37 mouse cellular contexts compared by ENCODE assay signal in genomic region chr2:112217614-112218013, GRCm38 (mm10). TPM values are rescaled to one million over a fixed set of nuclear protein-coding genes. Genes with fewer than 3 reads are reported as not detected.
"Had no signal": no experiment of that assay in that cellular context is flagged by ENCODE, and none has a peak within 500 bp of the region (broad histone marks: within the 10 kb centered on the region; RNA-seq: fewer than 3 reads in every experiment).

No protein-coding gene starts in this region.

- H3K9ac ChIP-seq: heart, embryonic 13.5 days; heart, embryonic 15.5 days; hindbrain, embryonic 14.5 days; intestine, embryonic 15.5 days; limb, embryonic 12.5 days had no signal

- H3K4me1 ChIP-seq: heart, embryonic 13.5 days; heart, embryonic 15.5 days; intestine, embryonic 15.5 days; limb, embryonic 10.5 days; limb, embryonic 12.5 days had no signal

- H3K27ac ChIP-seq: gastrocnemius, adult 2 months; heart, adult 2 months; heart, embryonic 13.5 days; heart, embryonic 15.5 days; hindbrain, embryonic 14.5 days; intestine, embryonic 15.5 days; layer of hippocampus, adult 2 months; left cerebral cortex, adult 2 months; limb, embryonic 10.5 days; limb, embryonic 12.5 days had no signal

- ATAC-seq: hindbrain, embryonic 16.5 days; inflammation-experienced regulatory T-cells, adult 6 months; intestine, embryonic 15.5 days; intestine, postnatal 0 days had no signal

- H3K4me3 ChIP-seq: gastrocnemius, adult 2 months; heart, adult 2 months; heart, embryonic 13.5 days; heart, embryonic 15.5 days; intestine, embryonic 15.5 days; layer of hippocampus, adult 2 months; left cerebral cortex, adult 2 months; limb, embryonic 10.5 days; limb, embryonic 12.5 days had no signal

- H3K27me3 ChIP-seq: heart, embryonic 13.5 days; heart, embryonic 15.5 days; intestine, embryonic 15.5 days; limb, embryonic 12.5 days had no signal

- DNase-seq: gastrocnemius, adult 2 months; gastrocnemius, postnatal 10 days; gastrocnemius, postnatal 25 days; heart, adult 11 months; heart, adult 2 months; heart, postnatal 14 days; heart, postnatal 36 days; kidney, adult 18-20 months; kidney, adult 8-10 months; kidney, postnatal 10 days; kidney, postnatal 25 days; kidney, postnatal 4 days; liver had no signal

- H3K4me2 ChIP-seq: heart, embryonic 11.5 days; heart, embryonic 13.5 days; heart, embryonic 15.5 days; hindbrain, embryonic 14.5 days; intestine, embryonic 15.5 days; limb, embryonic 12.5 days; liver, embryonic 11.5 days had no signal

- H3K36me3 ChIP-seq: heart, embryonic 13.5 days; heart, embryonic 15.5 days; intestine, embryonic 15.5 days; limb, embryonic 10.5 days; limb, embryonic 12.5 days had no signal

- H3K9me3 ChIP-seq: heart, embryonic 13.5 days; heart, embryonic 15.5 days; intestine, embryonic 15.5 days; limb, embryonic 10.5 days; limb, embryonic 12.5 days had no signal

RNA-seq across cellular contexts. Expression of gene Nutm1, which starts 41.5 kb away (rescaled TPM):
- total RNA-seq: gastrocnemius, adult 2 months; gastrocnemius, postnatal 10 days; gastrocnemius, postnatal 25 days; gastrocnemius, postnatal 4 days; heart, adult 2 months; heart, postnatal 14 days; heart, postnatal 36 days; hematopoietic stem cell, adult 5-6 weeks; layer of hippocampus, adult 2 months; layer of hippocampus, postnatal 10 days; layer of hippocampus, postnatal 25 days; left cerebral cortex, adult 2 months; left cerebral cortex, postnatal 14 days had no signal
- polyA plus RNA-seq: frontal cortex, adult 2 months; heart, adult 2 months; heart, embryonic 15.5 days; heart, postnatal 0 days; hindbrain, embryonic 14.5 days; inflammation-experienced regulatory T-cells, adult 6 months; intestine, embryonic 15.5 days; limb, embryonic 14.5 days; liver, embryonic 11.5 days had no signal

RNA-seq across cellular contexts. Expression of gene Gm21985, which starts 48.5 kb away (rescaled TPM):
- total RNA-seq: gastrocnemius, postnatal 4 days; hematopoietic stem cell, adult 5-6 weeks had no signal
- polyA plus RNA-seq: heart, adult 2 months; heart, embryonic 13.5 days; heart, embryonic 15.5 days; heart, postnatal 0 days; hindbrain, embryonic 11.5 days; hindbrain, embryonic 14.5 days; hindbrain, embryonic 16.5 days; inflammation-experienced regulatory T-cells, adult 6 months; intestine, embryonic 15.5 days; intestine, postnatal 0 days; kidney, embryonic 14.5 days; kidney, embryonic 16.5 days; limb, embryonic 10.5 days; limb, embryonic 12.5 days; liver, embryonic 11.5 days had no signal
